Mouse (Mus musculus) liver, embryonic 14.5 days (tissue): ENCODE measurements around the gene Cd3g. TPM values are rescaled to one million over a fixed set of nuclear protein-coding genes. Genes with fewer than 3 reads are reported as not detected.
"Not testable (repeated sequence)": the region's sequence is repeated elsewhere in the genome, so short reads cannot be mapped to it uniquely, and the experiment has no call there.

ENCODE experiments used
- ATAC-seq: fragments of 200-750 bp; cut with Nextera tagmentation; 2 replicates; pipeline ENCODE4 v1.8.0; 2017; ENCODE audit warnings: moderate number of reproducible peaks, mild to moderate bottlenecking, moderate library complexity; ENCODE audit not compliant: insufficient read depth
- DNase-seq, 3 experiments: peaks; one replicate each; pipeline ENCODE4 v3.0.0-alpha.2; 2012 to 2013; ENCODE audit warnings: low read depth in 3 of 3, low spot score in 3 of 3
- H3K27ac ChIP-seq: fragments of 300-500 bp; sonication (generic); 2 replicates; pipeline ENCODE4 v1.5.1; 2014; ENCODE audit warnings: moderate library complexity, mild to moderate bottlenecking, control low read depth, inconsistent platforms
- H3K27me3 ChIP-seq: fragments of 300-500 bp; sonication (generic); 2 replicates; pipeline ENCODE4 v1.6.1; 2014; ENCODE audit warnings: mild to moderate bottlenecking, low read length, moderate library complexity; ENCODE audit not compliant: control insufficient read depth, insufficient read depth
- H3K36me3 ChIP-seq: fragments of 300-500 bp; sonication (generic); replicated peaks from 2 replicates; pipeline ENCODE4 v1.6.1; 2014; ENCODE audit warnings: low read depth; ENCODE audit not compliant: control insufficient read depth, insufficient read depth
- H3K4me1 ChIP-seq, 2 experiments: fragments of 200-500 bp in 1 of 2; fragments of 300-500 bp in 1 of 2; sonication (generic) in 1 of 2; replicated peaks; 2 replicates each; pipeline ENCODE4 v1.6.1; 2012 to 2014; ENCODE audit warnings: antibody characterized with exemption in 1 of 2, inconsistent platforms in 1 of 2, low read length in 1 of 2; ENCODE audit not compliant: control insufficient read depth in 2 of 2, insufficient read depth in 2 of 2
- H3K4me2 ChIP-seq: fragments of 300-500 bp; sonication (generic); 2 replicates; pipeline ENCODE4 v1.6.1; 2014; ENCODE audit warnings: low read depth, mild to moderate bottlenecking, control low read depth, moderate library complexity
- H3K4me3 ChIP-seq, 2 experiments: fragments of 200-500 bp in 1 of 2; fragments of 300-500 bp in 1 of 2; sonication (generic) in 1 of 2; 2 replicates each; pipeline ENCODE4 v1.5.1; 2012 to 2014; ENCODE audit warnings: low read depth in 2 of 2, low read length in 2 of 2, mild to moderate bottlenecking in 2 of 2, control low read depth in 1 of 2, inconsistent platforms in 1 of 2, moderate library complexity in 1 of 2; ENCODE audit not compliant: insufficient read depth in 1 of 2
- H3K9ac ChIP-seq: fragments of 300-500 bp; sonication (generic); replicated peaks from 2 replicates; pipeline ENCODE4 v1.6.1; 2014; ENCODE audit warnings: mild to moderate bottlenecking, control low read depth, moderate library complexity
- H3K9me3 ChIP-seq: fragments of 300-500 bp; sonication (generic); 2 replicates; pipeline ENCODE4 v1.6.1; 2016; ENCODE audit warnings: low read length, mixed read lengths; ENCODE audit not compliant: control insufficient read depth
- CTCF ChIP-seq: IDR thresholded peaks from 2 replicates; pipeline ENCODE4 v1.5.1; 2016; ENCODE audit warnings: antibody characterized with exemption, low read depth, control low read depth
- EP300 ChIP-seq: IDR thresholded peaks from 2 replicates; pipeline ENCODE4 v1.6.1; 2016; ENCODE audit warnings: antibody characterized with exemption, low read depth
- WGBS: fragments of 180-500 bp; shearing (Covaris S2); extraction: QIAGEN DNeasy Blood & Tissue Kit; methylation state at CpG from one replicate; pipeline ENCODE4 v1.1.7; 2014; ENCODE audit not compliant: insufficient replicate concordance; 5-methylcytosine and 5-hydroxymethylcytosine counted together
- polyA plus RNA-seq, 2 experiments: library from polyadenylated mRNA; depleted of rRNA in 1 of 2; stranded (reverse) in 1 of 2; unstranded in 1 of 2; fragments of >200 nt; fragmentation: Nextera tagmentation in 1 of 2; extraction: Ambion mirVana in 1 of 2; gene quantifications; 2 replicates each; pipeline versions ENCODE4 v1.2.1 to v1.2.3; 2012 to 2014

Cd3g gene
- polyA plus RNA-seq, 2 experiments: 0.09 to 0.25 TPM

DNA sequence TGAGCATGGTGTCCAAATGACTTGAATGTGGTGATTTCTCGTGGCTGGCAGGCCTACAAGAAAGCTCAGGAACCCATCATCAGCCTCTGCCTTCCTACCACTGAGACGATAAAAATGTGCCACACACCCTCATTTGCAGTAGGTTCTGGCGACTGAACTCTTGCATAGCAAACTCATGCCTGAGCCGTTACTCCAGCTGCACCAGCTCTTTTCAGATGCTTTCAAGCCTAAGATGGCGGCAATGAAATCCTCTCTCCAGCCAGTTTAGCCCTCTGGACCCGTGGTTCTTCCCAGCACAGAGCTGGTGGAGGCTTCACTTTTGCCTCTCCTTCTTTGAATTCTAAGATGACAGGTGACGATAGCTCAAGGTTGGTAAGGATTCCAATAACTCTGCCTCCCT lies 425 bp downstream of the Cd3g start:
- peaks cover 0 to 3% of the 10 kb centered on the region in 2 experiments; a peak in 3 of 4 replicates for H3K4me1 ChIP-seq
- no peaks in the 10 kb centered on the region for H3K9me3 ChIP-seq
- H3K27me3 ChIP-seq: no peaks in the 10 kb centered on the region
- H3K9ac ChIP-seq: no peak overlapping the region
- 59% methylated on average over 7 of the region's 7 CpGs for WGBS
- TF ChIP-seq CTCF: no peak
- TF ChIP-seq EP300: no peak
- no peak overlapping the region for H3K27ac ChIP-seq
- H3K4me2 ChIP-seq: no peak overlapping the region
- no peak for DNase-seq
- H3K4me3 ChIP-seq: no peak overlapping the region
- no peak for ATAC-seq
- H3K36me3 ChIP-seq: no peaks in the 10 kb centered on the region

DNA sequence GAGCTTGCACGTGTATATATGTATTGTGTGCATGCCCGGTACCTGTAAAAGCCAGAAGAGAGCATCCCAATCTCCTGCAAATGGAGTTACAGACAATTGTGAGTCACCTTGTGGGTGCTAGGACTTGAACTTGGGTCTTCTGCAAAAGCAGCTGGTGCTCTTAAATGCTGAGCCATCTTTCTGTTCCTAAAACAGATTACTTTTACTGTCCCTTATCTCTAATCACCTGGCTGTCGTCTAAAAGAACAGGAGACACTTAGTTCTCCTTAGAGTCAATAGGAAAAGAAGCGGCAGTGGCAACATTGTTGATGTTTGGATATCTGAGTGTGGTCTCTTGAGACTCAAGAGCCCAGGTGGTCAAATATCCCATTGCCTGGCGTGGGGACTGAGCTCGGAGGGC lies 2.4 kb downstream of the Cd3g start:
- ATAC-seq (no peak), DNase-seq (no peak)
- WGBS: 45% methylated on average over 6 of the region's 6 CpGs
- Histone ChIP-seq H3K36me3 (no peaks in the 10 kb centered on the region), H3K4me2 (no peak overlapping the region), H3K4me1 (peaks cover 0 to 3% of the 10 kb centered on the region in 2 experiments; a peak in 3 of 4 replicates), H3K27ac (no peak overlapping the region), H3K9ac (no peak overlapping the region), H3K4me3 (no peak overlapping the region), H3K9me3 (no peaks in the 10 kb centered on the region), H3K27me3 (no peaks in the 10 kb centered on the region)
- TF ChIP-seq CTCF (no peak), EP300 (no peak)

DNA sequence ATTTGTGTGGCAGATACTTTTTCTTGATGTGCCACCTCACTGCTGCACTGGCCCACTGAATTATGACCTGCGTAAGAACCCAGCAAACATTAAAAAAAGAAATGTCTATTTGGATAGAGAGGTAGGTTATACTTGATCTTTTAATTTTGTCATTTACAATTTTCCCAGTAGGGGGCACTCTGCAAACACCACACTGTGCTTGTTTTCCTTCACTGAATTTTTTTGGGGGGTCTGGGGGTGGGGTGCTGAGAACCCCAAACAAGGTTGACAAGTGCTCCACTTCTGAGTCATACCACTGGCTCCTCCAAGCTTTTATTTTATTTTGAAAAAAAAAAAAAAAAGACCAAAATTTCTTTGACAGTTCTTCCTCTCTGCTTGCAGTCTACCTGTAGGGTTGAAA lies 10.8 kb downstream of the Cd3g start:
- DNase-seq (no peak), ATAC-seq (no peak)
- Histone ChIP-seq H3K9ac (no peak overlapping the region), H3K4me1 (peaks cover 11 to 13% of the 10 kb centered on the region in 2 experiments), H3K27me3 (no peaks in the 10 kb centered on the region), H3K27ac (no peak overlapping the region), H3K36me3 (no peaks in the 10 kb centered on the region), H3K4me2 (no peak overlapping the region), H3K4me3 (no peak overlapping the region), H3K9me3 (no peaks in the 10 kb centered on the region)
- 46% methylated on average over 1 of the region's 1 CpGs for WGBS
- TF ChIP-seq CTCF (0 out of 2 replicates have a peak, but pooled peaks have one; percentile 22), EP300 (no peak)

DNA sequence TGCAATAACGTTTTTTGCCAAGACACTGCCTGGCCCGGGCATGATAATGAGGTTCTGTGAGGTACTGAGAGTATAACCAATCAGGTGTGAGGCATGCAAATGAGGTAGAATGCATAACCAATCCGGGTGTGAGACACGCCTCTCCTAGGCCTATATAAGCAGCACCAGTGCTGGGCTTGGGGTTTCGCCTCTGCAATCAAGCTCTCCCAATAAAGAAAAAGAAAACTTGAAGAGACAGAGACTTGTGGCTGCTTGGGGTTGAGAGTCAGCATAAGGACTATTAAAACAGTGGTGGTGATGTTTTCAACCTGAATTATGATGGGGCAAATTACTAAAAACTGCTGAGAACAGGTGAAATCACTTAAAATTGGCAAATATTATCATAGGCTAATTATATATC lies 12.5 kb downstream of the Cd3g start:
- H3K4me3 ChIP-seq, H3K9ac ChIP-seq, H3K9me3 ChIP-seq, ATAC-seq, H3K27me3 ChIP-seq, H3K27ac ChIP-seq, H3K4me2 ChIP-seq, H3K36me3 ChIP-seq, DNase-seq: not testable (repeated sequence)
- WGBS: 69% methylated on average over 5 of the region's 5 CpGs
- peaks cover 13 to 17% of the 10 kb centered on the region in 2 experiments for H3K4me1 ChIP-seq

DNA sequence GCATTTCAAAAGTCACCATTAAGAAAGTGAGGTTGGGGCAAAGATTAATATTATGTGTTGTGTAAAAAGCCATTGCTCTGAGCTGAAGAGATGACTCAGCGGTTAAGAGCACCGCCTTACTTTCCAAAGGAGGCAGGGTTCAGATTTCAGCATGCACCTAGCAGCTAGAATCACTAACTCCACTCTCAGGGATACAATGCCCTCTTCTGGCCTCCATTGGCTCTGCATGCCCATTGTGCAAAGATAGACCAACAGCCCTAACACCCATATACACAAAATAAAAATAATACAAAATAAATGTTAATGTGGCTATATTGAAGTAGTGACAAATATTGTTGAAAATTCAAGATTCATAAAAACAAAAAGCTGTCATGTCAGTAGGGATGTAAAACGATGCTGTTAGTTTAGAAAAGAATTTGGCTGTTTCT lies 13.4 kb downstream of the Cd3g start:
- no peak overlapping the region for H3K4me3 ChIP-seq
- H3K9me3 ChIP-seq: no peaks in the 10 kb centered on the region
- H3K4me2 ChIP-seq: no peak overlapping the region
- TF ChIP-seq CTCF (peak; percentile 84), EP300 (no peak)
- no peaks in the 10 kb centered on the region for H3K27me3 ChIP-seq
- no peak overlapping the region for H3K27ac ChIP-seq
- H3K36me3 ChIP-seq: no peaks in the 10 kb centered on the region; the same call in 1 of the 2 replicates
- no peak overlapping the region for H3K9ac ChIP-seq
- ATAC-seq: 0 out of 2 replicates have a peak, but pooled peaks have one; percentile 11
- 14% methylated on average over 3 of the region's 3 CpGs for WGBS
- peaks cover 13 to 17% of the 10 kb centered on the region in 2 experiments for H3K4me1 ChIP-seq
- DNase-seq: peak; percentile 58 to 71 (median 62)
